Mouse (Mus musculus): ENCODE results near the gene Gpr179. TPM values are rescaled to one million over a fixed set of nuclear protein-coding genes. Genes with fewer than 3 reads are reported as not detected.

Gpr179 gene
- total RNA-seq, 4 experiments from 2014 or later, result 0.14 to 0.59 (median 0.34) TPM

DNA sequence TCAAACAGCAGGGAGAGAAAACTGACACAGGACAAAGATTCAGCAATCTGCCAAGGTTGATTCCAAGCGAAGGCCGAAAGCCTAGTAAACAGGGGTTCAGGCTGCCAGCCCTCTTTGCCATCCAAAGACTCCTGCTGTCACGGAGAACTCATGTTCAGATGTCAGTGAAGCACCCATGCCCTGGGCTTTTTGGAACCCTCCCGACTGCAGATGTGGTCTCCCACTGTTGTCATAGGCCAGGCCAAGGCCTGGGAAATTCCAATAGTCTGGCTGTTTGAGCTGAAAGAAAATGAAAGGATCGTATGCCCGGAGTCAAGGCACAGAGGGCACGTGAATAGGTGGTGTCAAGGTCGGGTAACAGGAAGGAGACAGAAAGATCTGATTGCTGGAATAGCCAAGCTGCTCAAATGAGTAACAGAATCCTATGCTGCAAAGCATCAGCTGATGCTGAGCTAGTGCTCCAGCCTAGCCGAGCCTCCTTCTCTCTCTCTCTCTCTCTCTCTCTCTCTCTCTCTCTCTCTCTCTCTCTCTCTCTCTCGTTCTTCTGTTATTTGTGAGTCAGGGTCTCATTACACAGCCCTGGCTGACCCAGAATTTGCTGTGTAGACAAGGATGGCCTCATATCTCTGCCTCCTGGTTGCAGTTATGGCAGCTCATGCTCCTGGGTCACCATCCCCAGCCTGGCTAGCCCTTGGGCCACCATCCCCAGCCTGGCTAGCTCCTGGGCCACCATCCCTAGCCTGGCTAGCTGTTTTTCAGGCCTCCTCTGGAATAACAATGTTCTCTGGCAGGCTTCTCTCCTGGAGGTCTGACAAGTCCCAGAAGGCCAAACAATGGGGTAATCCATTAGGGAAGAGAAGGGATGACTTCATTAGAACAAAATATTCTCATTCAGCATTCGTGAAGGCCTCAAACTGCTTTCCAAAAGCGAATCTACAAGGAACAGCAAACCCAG, 62.3 kb downstream of the Gpr179 start:
- DNase-seq (ENCODE audit: low spot score in 2 of 2), result peak; percentile 68 to 72

DNA sequence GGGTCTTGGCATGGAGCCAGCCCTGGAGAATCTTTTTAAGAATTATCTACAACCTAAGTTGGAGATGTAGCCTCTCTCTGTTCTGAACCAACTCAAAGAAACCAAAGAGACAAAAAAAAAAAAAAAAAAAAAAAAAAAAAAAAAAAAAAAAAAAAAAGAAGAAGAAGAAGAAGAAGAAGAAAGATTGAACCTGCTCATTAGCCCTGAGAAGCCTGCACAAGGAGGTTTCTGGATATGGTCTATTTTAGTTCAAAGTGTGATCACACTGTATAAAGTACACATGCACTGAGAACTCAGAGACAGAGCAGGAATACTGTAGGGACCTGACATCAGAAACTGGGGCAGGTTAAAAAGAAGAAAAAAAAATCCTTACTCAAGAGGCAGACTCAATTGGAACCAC, 64.2 kb downstream of the Gpr179 start:
- no peak for DNase-seq (ENCODE audit: low spot score in 2 of 2)

DNA sequence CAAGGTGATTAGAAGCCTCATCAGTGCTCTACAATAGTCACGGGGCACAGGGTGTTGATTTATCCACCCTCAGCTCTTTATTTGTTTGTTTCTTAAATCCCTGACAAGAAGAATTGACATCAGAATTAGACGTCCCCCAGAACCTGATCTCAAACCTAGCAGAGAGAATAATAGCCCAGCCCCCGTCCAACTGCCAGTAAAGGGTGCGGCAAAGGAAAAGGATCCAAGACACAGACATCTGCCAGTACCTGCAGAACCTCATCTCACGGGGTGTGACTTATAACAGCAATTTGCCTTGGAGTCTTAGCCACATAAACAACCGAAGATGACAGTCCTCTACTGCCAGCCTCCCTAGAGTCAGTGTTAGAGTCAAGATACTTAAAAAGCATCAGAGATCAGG, 64.9 kb downstream of the Gpr179 start:
- no peak for DNase-seq (ENCODE audit: low spot score in 2 of 2)

DNA sequence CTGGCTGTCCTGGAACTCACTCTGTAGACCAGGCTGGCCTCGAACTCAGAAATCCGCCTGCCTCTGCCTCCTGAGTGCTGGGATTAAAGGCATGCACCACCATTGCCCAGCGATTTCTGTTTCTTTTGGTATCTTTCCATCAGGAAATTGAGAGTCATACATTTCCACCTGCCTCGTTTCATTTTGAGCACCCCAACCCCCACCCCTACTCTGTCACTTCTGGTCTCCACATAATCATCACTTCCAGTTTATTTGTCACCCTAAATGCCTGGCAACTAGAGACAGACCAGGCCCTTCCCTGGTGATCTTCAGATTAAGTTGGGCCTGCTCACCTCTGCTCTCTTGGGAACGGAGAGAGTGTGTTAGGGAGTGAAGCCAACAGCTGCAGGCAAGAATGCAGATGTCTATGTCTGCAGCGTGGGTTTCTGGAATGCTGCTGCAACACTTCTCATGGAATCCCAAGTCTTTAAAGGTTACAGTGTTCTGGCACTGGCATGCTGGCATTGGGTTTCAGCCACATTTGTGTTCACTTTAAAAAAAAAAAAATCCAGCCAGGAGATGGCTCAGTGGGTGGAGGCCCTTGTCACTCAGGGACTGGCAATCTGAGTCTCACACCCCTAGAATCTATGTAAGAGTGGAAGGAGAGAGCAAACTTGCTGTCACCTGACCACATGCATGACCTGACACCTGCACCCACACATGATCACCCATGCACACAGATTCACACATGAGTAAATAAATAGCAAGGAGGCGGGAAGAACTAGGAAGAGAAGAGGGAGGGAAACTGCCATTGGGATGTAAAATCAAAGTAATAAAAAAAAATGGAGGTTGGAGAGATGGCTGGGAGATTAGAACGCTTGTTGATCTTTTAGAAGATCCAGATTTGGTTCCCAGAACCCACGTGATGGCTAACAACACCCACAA, 65.8 kb downstream of the Gpr179 start:
- DNase-seq (ENCODE audit: low spot score in 2 of 2), result no peak

DNA sequence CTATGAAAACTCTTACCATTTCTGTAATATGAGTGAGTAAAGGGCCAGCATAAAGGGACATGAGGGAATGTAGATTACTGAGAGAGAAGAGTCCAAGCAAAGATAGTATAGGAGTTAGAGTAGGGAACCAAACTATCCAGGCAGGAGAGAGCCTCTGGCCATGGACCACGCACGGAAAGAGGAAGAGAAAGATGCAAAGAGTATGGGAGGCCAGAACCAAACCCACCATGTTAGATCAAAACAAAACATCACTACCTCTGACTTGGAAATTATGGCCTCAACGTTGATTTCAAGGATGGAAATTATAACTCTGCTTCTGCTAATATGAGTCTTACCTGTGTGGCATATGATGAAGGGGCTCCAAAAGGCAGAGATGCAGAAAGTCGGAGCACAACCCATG, 67.0 kb downstream of the Gpr179 start:
- no peak for DNase-seq (ENCODE audit: low spot score in 2 of 2)

DNA sequence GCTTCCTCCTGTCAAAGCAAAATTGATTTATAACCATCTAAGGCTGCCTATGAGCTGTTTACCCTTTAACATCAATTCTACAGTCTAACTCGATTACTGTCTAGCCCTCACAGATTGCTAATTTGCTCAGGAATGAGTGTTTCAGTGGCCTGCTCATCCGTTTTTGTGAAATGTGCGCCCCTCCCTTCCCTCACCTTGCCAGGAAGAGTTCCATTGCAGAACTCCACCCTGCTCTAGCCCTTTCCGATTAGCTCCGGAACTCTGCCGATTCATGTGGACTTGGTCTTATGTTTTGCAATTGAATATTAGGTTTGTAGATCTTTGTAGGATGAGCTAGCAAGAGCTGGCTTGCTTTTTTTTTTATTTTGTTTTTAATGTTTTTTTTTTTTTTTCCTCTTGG, 69.7 kb downstream of the Gpr179 start:
- no peak for DNase-seq (ENCODE audit: low spot score in 2 of 2)

Other genes starting within 250 kb of the Gpr179 start
- under 1 TPM in 1 of 4 experiments, not detected in 3; 0.18 TPM for gene Tbx21, start 236.7 kb downstream of the Gpr179 start, total RNA-seq (2022)
- 10 to 100 TPM; 85.9 to 92.0 (median 89.4) TPM for gene Tbkbp1, start 200.6 kb downstream of the Gpr179 start, total RNA-seq (2022)
- gene Kpnb1, start 164.2 kb downstream of the Gpr179 start, total RNA-seq (2022), result 100 to 1,000 TPM; 126 to 131 (median 130) TPM
- 100 to 1,000 TPM; 142 to 161 (median 151) TPM for gene Npepps, start 71.4 kb downstream of the Gpr179 start, total RNA-seq (2022)
- 10 to 100 TPM; 23.1 to 32.2 (median 27.4) TPM for gene Mrpl45, start 36.4 kb downstream of the Gpr179 start, total RNA-seq (2022)
- 10 to 100 TPM; 71.5 to 89.3 (median 79.6) TPM for gene Socs7, start 10.5 kb upstream of the Gpr179 start, total RNA-seq (2022)
- 10 to 100 TPM; 75.7 to 83.2 (median 78.4) TPM for gene Arhgap23, start 63.5 kb upstream of the Gpr179 start, total RNA-seq (2022)
- gene 4933428G20Rik, start 148.3 kb upstream of the Gpr179 start, total RNA-seq (2022), result under 1 TPM in 1 of 4 experiments, not detected in 3; 0.29 TPM
- gene Srcin1, start 224.1 kb upstream of the Gpr179 start, total RNA-seq (2022), result 100 to 1,000 TPM; 212 to 220 (median 217) TPM